Mouse (Mus musculus): ENCODE measurements around the gene Samd4b.
A peak's percentile ranks its signal among the peaks of the same experiment; 100 is the strongest.

The Samd4b gene

GRCm38 (mm10) chr7:28375176-28375921, 222.6 kb downstream of the Samd4b start:
- DNase-seq, result peak; percentile 98

GRCm38 (mm10) chr7:28374647-28375046, 223.3 kb downstream of the Samd4b start:
- DNase-seq, result no peak

- peak; percentile 38 for DNase-seq
These were observed 224.0 kb downstream of the Samd4b start for GRCm38 (mm10) chr7:28373891-28374495.

GRCm38 (mm10) chr7:28373131-28373581, 224.8 kb downstream of the Samd4b start:
- DNase-seq, result peak; percentile 85

DNA sequence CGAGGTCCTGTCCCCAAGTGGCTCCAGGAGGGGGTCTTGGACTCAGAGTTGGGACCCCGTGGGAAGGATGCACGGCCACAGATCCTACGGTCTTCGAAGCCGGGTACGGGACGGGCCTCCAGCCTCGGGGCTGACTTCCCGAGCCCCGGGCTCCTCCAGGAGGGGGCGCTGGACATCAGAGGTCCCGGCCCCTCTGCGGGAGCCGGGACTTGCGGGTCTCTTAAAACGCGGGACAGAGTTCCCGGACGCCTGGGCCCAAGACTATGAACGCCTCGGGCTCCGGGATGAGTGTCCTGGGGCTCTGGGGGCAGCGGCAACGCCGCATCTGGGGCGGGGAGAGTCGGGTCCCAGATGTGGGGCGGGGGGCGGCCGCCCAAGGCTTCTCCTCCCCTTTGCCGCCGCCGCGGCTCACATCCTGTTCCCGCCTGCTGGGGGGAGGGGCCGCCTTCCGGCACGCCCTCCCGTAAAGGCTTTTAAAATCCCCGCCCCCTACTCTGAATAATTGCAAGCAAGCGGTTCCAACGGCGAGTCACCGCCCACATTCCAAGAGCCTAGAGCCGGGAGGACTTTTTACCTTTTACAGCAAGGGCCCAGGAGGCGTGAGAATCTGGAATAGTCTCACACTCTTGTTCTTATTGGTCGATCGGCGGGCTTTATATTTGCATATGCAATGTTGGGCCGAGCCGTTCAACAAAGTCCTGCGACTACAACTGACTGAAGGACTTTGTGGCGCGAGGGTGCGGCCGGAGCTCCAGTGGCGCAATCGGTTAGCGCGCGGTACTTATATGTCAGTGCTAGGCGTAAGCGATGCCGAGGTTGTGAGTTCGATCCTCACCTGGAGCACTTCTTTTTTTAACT, 225.5 kb downstream of the Samd4b start, which contains the start of gene Plekhg2:
TSS of gene Plekhg2 (minus strand) at position 349 of the 858 bp plus-strand sequence.
- peak; percentile 98 for DNase-seq

GRCm38 (mm10) chr7:28371514-28371989, 226.4 kb downstream of the Samd4b start:
- DNase-seq, result peak; percentile 88

- DNase-seq, result peak; percentile 56
These were observed 226.9 kb downstream of the Samd4b start for GRCm38 (mm10) chr7:28370977-28371513.

DNA sequence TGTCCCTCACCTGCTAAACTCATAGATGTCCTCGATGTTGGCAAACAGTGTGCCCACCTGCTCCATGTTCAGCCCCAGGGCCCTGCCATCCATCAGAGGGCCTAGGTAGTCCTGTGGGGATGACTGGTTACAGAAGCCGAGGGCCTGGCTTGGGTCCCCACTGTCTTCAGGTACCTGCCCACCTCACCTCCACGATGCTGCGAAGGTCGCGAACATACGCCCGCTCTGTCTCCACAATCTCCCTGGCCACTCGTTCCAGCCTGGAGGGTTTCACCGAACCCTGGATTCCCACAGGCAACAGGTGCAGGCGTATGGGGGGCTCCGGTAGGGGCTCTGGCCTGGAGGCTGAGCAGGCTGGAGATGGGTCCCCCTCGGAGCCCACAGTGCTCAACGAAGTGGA, 227.9 kb downstream of the Samd4b start:
- DNase-seq, result no peak

GRCm38 (mm10) chr7:28368276-28368920, 229.5 kb downstream of the Samd4b start:
- DNase-seq, result no peak

- DNase-seq, result no peak
These were observed 230.2 kb downstream of the Samd4b start for GRCm38 (mm10) chr7:28367663-28368275.

- no peak for DNase-seq
These were observed 235.4 kb downstream of the Samd4b start for GRCm38 (mm10) chr7:28362441-28363060.

GRCm38 (mm10) chr7:28361647-28362341, 236.2 kb downstream of the Samd4b start:
- DNase-seq, result no peak

GRCm38 (mm10) chr7:28360291-28360690, 237.7 kb downstream of the Samd4b start:
- no peak for DNase-seq

GRCm38 (mm10) chr7:28359854-28360253, 238.1 kb downstream of the Samd4b start:
- DNase-seq, result no peak

DNA sequence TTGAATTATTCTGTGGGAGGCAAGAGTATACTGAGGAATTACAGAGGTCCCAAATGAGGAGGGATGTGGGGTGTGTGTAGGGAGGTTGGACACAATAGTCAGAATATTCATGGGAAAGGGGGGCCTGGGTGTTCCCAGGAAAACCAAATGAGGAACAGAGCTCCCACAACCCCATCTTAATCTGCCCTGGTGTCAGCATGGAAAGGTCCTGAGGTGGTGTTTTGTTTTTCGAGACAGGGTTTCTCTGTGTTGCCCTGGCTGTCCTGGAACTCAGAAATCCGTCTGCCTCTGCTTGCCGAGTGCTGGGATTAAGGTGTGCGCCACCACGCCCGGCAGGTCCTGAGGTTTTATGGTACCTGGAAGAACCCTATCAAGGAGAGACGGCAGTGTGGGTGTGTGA, 239.5 kb downstream of the Samd4b start:
- no peak for DNase-seq

DNA sequence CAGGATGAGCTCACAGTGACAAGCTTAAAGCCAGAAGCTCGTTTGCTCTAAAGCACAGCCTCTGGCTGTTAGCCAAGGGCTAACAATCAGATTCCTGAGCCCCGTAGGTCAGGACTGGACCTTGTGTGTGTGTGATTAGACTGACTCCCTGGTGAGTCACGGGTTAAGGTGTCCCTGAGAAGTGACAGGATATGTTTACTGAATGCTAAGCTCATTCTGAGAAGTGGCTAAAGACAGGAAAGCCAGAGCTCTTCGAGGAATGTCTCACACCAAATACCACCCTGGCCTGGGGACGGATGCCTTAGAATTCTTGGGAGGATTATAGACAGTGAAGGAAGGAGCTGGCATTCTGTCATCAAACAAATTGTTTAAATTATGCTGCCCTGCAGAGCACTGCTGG, 240.0 kb downstream of the Samd4b start:
- no peak for DNase-seq

DNA sequence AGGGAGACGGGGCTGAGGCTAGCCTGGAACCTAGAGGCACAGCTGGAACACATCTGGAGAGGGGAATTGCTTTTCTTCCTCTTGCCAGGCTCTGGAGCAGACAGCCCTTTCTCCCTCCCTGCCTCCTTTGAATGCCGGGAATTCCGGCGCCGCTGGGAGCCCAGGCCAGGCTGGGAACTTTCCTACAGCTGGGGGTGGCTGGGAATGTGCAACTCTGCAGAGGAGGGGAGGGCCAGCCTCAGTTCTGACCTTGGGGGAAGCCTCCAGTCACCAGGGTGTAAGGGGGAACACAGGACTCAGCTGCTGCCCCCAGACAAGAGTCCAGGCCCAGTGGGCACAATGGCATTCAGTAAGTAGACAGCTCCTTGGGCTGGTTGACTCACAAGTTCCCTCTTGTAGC, 241.0 kb downstream of the Samd4b start:
- DNase-seq, result no peak

DNA sequence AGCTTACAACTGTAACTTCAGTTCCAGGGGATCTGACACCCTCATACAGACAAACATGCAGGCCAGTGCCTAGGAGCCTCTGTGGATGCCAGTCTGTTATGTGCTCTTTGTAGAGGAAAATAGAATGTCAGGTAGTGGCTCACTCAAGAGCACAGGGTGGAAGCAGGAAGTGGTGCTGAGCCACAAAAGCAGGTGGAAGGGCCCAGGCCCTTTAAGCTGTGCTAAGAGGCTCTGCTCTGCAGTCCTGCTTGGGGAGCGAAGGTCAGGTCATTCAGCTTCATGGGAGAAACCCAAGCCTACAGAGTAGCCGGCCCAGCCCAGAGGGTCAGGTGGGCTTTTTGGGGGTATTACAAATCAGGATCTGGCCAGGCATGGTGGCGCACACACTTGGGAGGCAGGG, 242.7 kb downstream of the Samd4b start:
- DNase-seq, result peak; percentile 72

GRCm38 (mm10) chr7:28354596-28354995, 243.3 kb downstream of the Samd4b start:
- DNase-seq, result no peak

DNA sequence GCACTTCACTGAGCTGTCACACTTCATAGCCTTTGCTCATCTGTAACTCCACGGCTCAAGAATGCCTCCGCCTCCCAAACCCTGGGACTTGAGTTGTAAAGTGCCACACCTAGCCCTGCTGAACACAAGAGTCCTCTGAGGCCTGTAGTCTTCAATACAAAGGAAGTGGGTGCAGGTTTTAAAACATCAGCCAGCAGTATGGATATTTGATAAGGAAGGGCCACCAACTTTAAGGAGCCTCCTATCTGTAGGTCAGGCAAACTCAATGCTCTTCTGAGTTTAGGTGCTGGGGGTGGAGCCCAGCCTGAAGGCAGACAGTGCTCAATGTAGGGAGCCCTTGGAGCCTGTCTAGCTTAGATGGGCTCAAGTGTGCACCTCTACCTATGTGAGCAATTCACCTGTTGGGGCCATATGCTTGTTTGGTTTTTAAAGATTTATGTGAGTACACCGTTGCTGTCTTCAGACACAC, 243.8 kb downstream of the Samd4b start:
- DNase-seq, result no peak

DNA sequence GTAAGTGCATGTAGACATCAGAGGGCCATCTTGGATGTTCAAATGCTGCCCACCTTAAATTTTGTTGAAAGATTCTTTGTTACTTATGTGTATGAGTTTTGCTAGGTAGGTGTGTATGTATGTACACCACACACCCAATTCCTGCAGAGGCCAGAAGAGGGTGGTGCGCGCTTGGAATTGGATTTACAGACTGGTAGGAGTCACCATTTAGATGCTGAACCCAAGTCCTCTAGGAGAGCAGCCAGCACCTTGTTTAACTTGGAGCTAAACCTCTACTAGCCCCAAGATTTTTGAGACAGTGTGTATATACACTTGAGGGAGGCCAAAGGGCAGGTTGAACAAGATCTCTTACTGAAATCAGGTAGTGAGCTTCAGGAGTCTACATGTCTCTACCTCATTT, 244.7 kb downstream of the Samd4b start:
- DNase-seq, result peak; percentile 48
